Mouse (Mus musculus): ENCODE data around the gene Gm49601.

DNA sequence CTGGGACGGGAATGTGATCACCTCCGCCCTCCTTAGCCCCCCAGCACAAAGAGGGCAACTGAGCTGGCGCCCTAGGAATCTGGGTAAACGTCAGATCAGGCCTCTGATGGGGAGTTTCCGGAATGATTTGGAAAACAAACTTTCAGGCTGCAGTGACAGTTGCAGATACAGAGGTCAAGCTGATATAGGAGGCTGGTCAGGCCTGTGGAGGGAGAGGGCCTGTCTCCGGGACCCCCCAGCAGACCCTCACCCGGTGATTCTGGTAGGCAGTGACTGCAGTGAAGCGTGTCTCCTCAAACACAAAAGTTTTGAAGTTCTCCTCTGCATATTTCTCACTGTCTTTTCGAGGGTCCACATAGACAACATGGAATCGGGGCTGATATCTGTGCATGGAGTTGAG, 43.1 kb downstream of the Gm49601 start:
- no peak for TF ChIP-seq MAZ (IDR thresholded peaks at IDR 0.05; ENCODE audit: low read depth, low read length)
- no peak for TF ChIP-seq EP300 (IDR thresholded peaks at IDR 0.05; ENCODE audit: low read length)

Data from CH12.LX (cell line).